8 mouse cellular contexts compared by ENCODE assay signal in the genomic region with DNA sequence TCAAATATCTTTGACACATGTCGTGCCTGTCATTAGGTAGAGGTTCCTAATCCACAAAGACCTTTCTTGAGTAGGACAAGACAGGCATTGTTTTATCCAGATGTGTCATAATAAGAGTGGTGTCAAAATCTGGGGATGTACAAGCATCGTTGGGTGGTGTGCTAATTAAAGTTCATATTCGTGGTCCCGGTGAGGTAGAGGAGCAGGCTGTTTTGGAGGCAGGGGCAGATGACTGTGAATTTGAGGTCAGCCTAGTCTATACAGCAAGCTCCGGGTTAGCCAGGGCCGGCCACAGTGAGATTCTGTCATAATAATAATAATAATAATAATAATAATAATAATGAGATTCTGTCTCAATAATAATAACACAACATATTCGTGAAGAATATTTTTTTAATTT. TPM values are rescaled to one million over a fixed set of nuclear protein-coding genes. Genes with fewer than 3 reads are reported as not detected.
A peak's percentile ranks its signal among the peaks of the same experiment; 100 is the strongest.
DNase-seq lines count a peak whose midpoint lies in the region; ATAC-seq and TF ChIP-seq lines count a peak whose summit lies in the region.

No protein-coding gene starts in this region.

- 46% methylated on average over 7 of the region's 7 CpGs for WGBS in embryonic facial prominence, embryonic 10.5 days
- 38% methylated on average over 7 of the region's 7 CpGs for WGBS in intestine, embryonic 14.5 days
- 47% methylated on average over 7 of the region's 7 CpGs for WGBS in neural tube, embryonic 12.5 days

- no peaks in the 10 kb centered on the region for H3K9me3 ChIP-seq in embryonic facial prominence, embryonic 10.5 days
- H3K9me3 ChIP-seq in intestine, embryonic 14.5 days (ENCODE audit: control insufficient read depth, low read length): no peaks in the 10 kb centered on the region
- H3K9me3 ChIP-seq in neural tube, embryonic 12.5 days: no peaks in the 10 kb centered on the region

- H3K4me2 ChIP-seq in intestine, embryonic 14.5 days (ENCODE audit: low read length): peak overlapping the region; percentile 85
- peak overlapping the region; percentile 63 for H3K4me2 ChIP-seq in neural tube, embryonic 12.5 days (replicated peaks)

- DNase-seq in left cerebral cortex, adult 2 months (ENCODE audit: extremely low spot score in 1 of 2, low spot score in 2 of 2): no peak
- DNase-seq in left cerebral cortex, postnatal 10 days (ENCODE audit: extremely low spot score in 1 of 2, low spot score in 2 of 2): no peak
- no peak for DNase-seq in embryonic facial prominence, embryonic 10.5 days (ENCODE audit: low spot score)
- no peak for DNase-seq in intestine, embryonic 14.5 days (ENCODE audit: low spot score)
- no peak for DNase-seq in urinary bladder, postnatal 14 days (ENCODE audit: low spot score)
- no peak for DNase-seq in thymus, postnatal 10 days (ENCODE audit: low spot score in 2 of 2)
- no peak for DNase-seq in layer of hippocampus, postnatal 14 days (ENCODE audit: low spot score in 2 of 2)

- H3K27me3 ChIP-seq in embryonic facial prominence, embryonic 10.5 days (replicated peaks; ENCODE audit: low read depth, poor library complexity, severe bottlenecking): no peaks in the 10 kb centered on the region
- no peaks in the 10 kb centered on the region for H3K27me3 ChIP-seq in intestine, embryonic 14.5 days (replicated peaks; ENCODE audit: control insufficient read depth, insufficient read depth, low read length)
- no peaks in the 10 kb centered on the region for H3K27me3 ChIP-seq in neural tube, embryonic 12.5 days (replicated peaks)

- peak overlapping the region; percentile 63 for H3K4me3 ChIP-seq in left cerebral cortex, adult 2 months
- peak overlapping the region; percentile 83 for H3K4me3 ChIP-seq in embryonic facial prominence, embryonic 10.5 days
- peak overlapping the region; percentile 59 for H3K4me3 ChIP-seq in intestine, embryonic 14.5 days (ENCODE audit: low read depth, low read length)
- peak overlapping the region; percentile 88 for H3K4me3 ChIP-seq in neural tube, embryonic 12.5 days

- H3K36me3 ChIP-seq in embryonic facial prominence, embryonic 10.5 days (replicated peaks): peaks cover 14% of the 10 kb centered on the region
- H3K36me3 ChIP-seq in intestine, embryonic 14.5 days (ENCODE audit: control insufficient read depth, insufficient read depth, low read length): no peaks in the 10 kb centered on the region
- H3K36me3 ChIP-seq in neural tube, embryonic 12.5 days: no peaks in the 10 kb centered on the region; the same call in 1 of the 2 replicates

- ATAC-seq in intestine, embryonic 14.5 days (replicated peaks; ENCODE audit: low FRiP score, low TSS enrichment, low read depth): no peak
- ATAC-seq in neural tube, embryonic 12.5 days (ENCODE audit: low FRiP score, low read depth): peak; percentile 35; the same call in 1 of the 2 replicates

- TF ChIP-seq CTCF in left cerebral cortex, adult 2 months (IDR thresholded peaks at IDR 0.05): no peak

- peak overlapping the region; percentile 83 for H3K9ac ChIP-seq in intestine, embryonic 14.5 days (ENCODE audit: low read length)
- H3K9ac ChIP-seq in neural tube, embryonic 12.5 days: peak overlapping the region; percentile 84

- H3K4me1 ChIP-seq in embryonic facial prominence, embryonic 10.5 days: peaks cover 13% of the 10 kb centered on the region
- peaks cover 3% of the 10 kb centered on the region for H3K4me1 ChIP-seq in intestine, embryonic 14.5 days (replicated peaks; ENCODE audit: control insufficient read depth, insufficient read depth, low read length)
- H3K4me1 ChIP-seq in neural tube, embryonic 12.5 days: 0 out of 2 replicates have a peak, but pooled peaks cover 4% of the 10 kb centered on the region

- H3K27ac ChIP-seq in left cerebral cortex, adult 2 months: no peak overlapping the region; the same call in 1 of the 2 replicates
- H3K27ac ChIP-seq in embryonic facial prominence, embryonic 10.5 days (replicated peaks): peak overlapping the region; percentile 99
- H3K27ac ChIP-seq in intestine, embryonic 14.5 days (ENCODE audit: low read depth): peak overlapping the region; percentile 87
- H3K27ac ChIP-seq in neural tube, embryonic 12.5 days: no peak overlapping the region

- intact Hi-C loops in left cerebral cortex, adult 2 months (cut with DNase I): no loop called here
- intact Hi-C loops in left cerebral cortex, postnatal 10 days (cut with DNase I): no loop called here

RNA-seq across cellular contexts. Expression of a gene that starts 5.9 kb away (rescaled TPM):
- 10 to 100 TPM; 79.0 to 85.9 TPM for total RNA-seq in left cerebral cortex, adult 2 months (2021)
- 10 to 100 TPM; 78.7 to 82.2 TPM for total RNA-seq in left cerebral cortex, postnatal 10 days (2021)
- polyA plus RNA-seq in embryonic facial prominence, embryonic 10.5 days (2016; fragmentation: Nextera tagmentation; extraction: Ambion mirVana): 37.7 and 41.4 TPM in 2 replicates
- polyA plus RNA-seq in intestine, embryonic 14.5 days (2014; fragmentation: Nextera tagmentation; extraction: Ambion mirVana): 49.7 TPM in 2 replicates
- 39.2 and 39.5 TPM in 2 replicates for polyA plus RNA-seq in neural tube, embryonic 12.5 days (2016; fragmentation: Nextera tagmentation; extraction: Ambion mirVana)
- total RNA-seq in layer of hippocampus, postnatal 14 days (2021): 10 to 100 TPM; 91.6 to 94.7 TPM

RNA-seq across cellular contexts. Expression of a gene that starts 21.0 kb away (rescaled TPM):
- total RNA-seq in left cerebral cortex, adult 2 months (2021): 10 to 100 TPM; 13.2 to 17.7 TPM
- 10 to 100 TPM; 27.3 to 28.6 TPM for total RNA-seq in left cerebral cortex, postnatal 10 days (2021)
- 8.6 and 10.5 TPM in 2 replicates for polyA plus RNA-seq in embryonic facial prominence, embryonic 10.5 days (2016; fragmentation: Nextera tagmentation; extraction: Ambion mirVana)
- polyA plus RNA-seq in intestine, embryonic 14.5 days (2014; fragmentation: Nextera tagmentation; extraction: Ambion mirVana): 9.8 and 11.4 TPM in 2 replicates
- 18.0 and 18.1 TPM in 2 replicates for polyA plus RNA-seq in neural tube, embryonic 12.5 days (2016; fragmentation: Nextera tagmentation; extraction: Ambion mirVana)
- 10 to 100 TPM; 18.0 to 19.1 TPM for total RNA-seq in layer of hippocampus, postnatal 14 days (2021)

Comparison
In these comparisons a context has a peak if more than half of its experiments do, and no peak if none do; other contexts are left out.
1. H3K27ac ChIP-seq: peak in embryonic facial prominence, embryonic 10.5 days (single experiment) and intestine, embryonic 14.5 days (single experiment); none in left cerebral cortex, adult 2 months (single experiment) and neural tube, embryonic 12.5 days (single experiment).
2. Peak in every context shown above with its lines, with median percentiles within 50 percentile points of each other: H3K4me3 ChIP-seq.